Mouse (Mus musculus) heart, adult 2 months (tissue): ENCODE measurements around the gene Pfkfb4.

Experiments
- CTCF ChIP-seq: fragments of 200-600 bp; IDR thresholded peaks from 2 replicates; pipeline ENCODE4 v1.8.1; 2022; ENCODE audit warnings: antibody characterized with exemption, mild to moderate bottlenecking, moderate library complexity
- EP300 ChIP-seq: fragments of 200-500 bp; IDR thresholded peaks from 2 replicates; pipeline ENCODE4 v1.6.1; 2011; ENCODE audit warnings: low read depth, low read length, control low read depth; ENCODE audit not compliant: insufficient read depth
- POLR2A ChIP-seq: fragments of 200-500 bp; IDR thresholded peaks from 2 replicates; pipeline ENCODE4 v1.6.1; 2011; ENCODE audit warnings: mild to moderate bottlenecking, low read depth, low read length, control low read depth; ENCODE audit not compliant: insufficient read depth

GRCm38 (mm10) chr9:108945111-108945510, 46.5 kb upstream of the Pfkfb4 start:
- TF ChIP-seq CTCF (no peak), POLR2A (no peak), EP300 (no peak)
